Mouse (Mus musculus) cerebellum, adult 2 months (tissue): ENCODE data around the gene Elf5. TPM values are rescaled to one million over a fixed set of nuclear protein-coding genes. Genes with fewer than 3 reads are reported as not detected.

Source experiments
- DNase-seq, 2 experiments: peaks; one replicate each; pipeline ENCODE4 v3.0.0; 2021
- H3K27ac ChIP-seq: fragments of 200-500 bp; 2 replicates; pipeline ENCODE4 v1.5.1; 2012; ENCODE audit warnings: low read length, control low read depth, inconsistent platforms; ENCODE audit not compliant: insufficient read depth
- H3K27me3 ChIP-seq: fragments of 200-500 bp; 2 replicates; pipeline ENCODE4 v1.6.1; 2012; ENCODE audit warnings: inconsistent platforms, mild to moderate bottlenecking, low read length, moderate library complexity; ENCODE audit not compliant: control insufficient read depth, insufficient read depth
- H3K4me1 ChIP-seq: fragments of 200-500 bp; 2 replicates; pipeline ENCODE4 v1.6.1; 2011; ENCODE audit warnings: low read length; ENCODE audit not compliant: control insufficient read depth, insufficient read depth
- H3K4me3 ChIP-seq: fragments of 200-500 bp; replicated peaks from 2 replicates; pipeline ENCODE3; 2011; ENCODE audit warnings: mild to moderate bottlenecking, low read depth, low read length, control low read depth; ENCODE audit not compliant: insufficient read depth
- CTCF ChIP-seq: fragments of 200-500 bp; IDR thresholded peaks from 2 replicates; pipeline ENCODE4 v1.5.1; 2011; ENCODE audit warnings: low read depth, mild to moderate bottlenecking, control low read depth, low read length, moderate library complexity, borderline replicate concordance; ENCODE audit not compliant: insufficient read depth
- POLR2A ChIP-seq: fragments of 200-500 bp; IDR thresholded peaks from 2 replicates; pipeline ENCODE4 v1.6.1; 2011; ENCODE audit warnings: low read length, control low read depth, borderline replicate concordance; ENCODE audit not compliant: insufficient read depth
- WGBS: fragments of 180-500 bp; shearing (Covaris S2); methylation state at CpG from one replicate; pipeline ENCODE4 v1.1.7; 2018; 5-methylcytosine and 5-hydroxymethylcytosine counted together
- polyA plus RNA-seq: library from polyadenylated mRNA; depleted of rRNA; stranded (reverse); fragments of >200 nt; gene quantifications from 2 replicates; pipeline ENCODE4 v1.2.3, GENCODE M21; 2012

The Elf5 gene
- polyA plus RNA-seq, 1 experiment, result 0.92 TPM

- H3K4me3 ChIP-seq, result no peak overlapping the region
- DNase-seq, result no peak
- no peaks in the 10 kb centered on the region for H3K27me3 ChIP-seq
- no peaks in the 10 kb centered on the region for H3K4me1 ChIP-seq
- no peak overlapping the region for H3K27ac ChIP-seq
- no peak for TF ChIP-seq CTCF
- no peak for TF ChIP-seq POLR2A
- WGBS, result 73% methylated on average over 6 of the region's 6 CpGs
Observed at GRCm38 (mm10) chr2:103398110-103398509, 13.4 kb upstream of the Elf5 start.

DNA sequence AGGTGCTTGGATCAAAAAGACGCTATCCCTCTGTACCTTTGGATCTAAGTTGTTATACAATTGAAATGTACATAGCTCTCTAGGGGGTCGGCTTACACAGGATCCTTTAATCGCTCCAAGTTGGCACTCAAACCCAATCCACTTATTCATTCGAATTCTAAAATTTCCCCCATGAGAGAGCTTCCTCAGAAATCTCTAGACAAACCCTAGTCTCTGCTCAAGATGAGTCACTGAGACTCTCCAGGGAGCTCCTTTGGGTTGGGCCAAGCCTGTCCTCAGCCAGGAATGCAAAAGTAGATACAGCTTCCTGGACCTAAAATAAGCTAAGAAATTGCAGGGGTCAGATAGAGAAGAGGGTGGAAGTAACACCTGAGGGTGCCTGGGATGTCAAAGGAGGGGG lies 10.8 kb upstream of the Elf5 start:
- DNase-seq, result no peak
- H3K4me3 ChIP-seq, result no peak overlapping the region
- TF ChIP-seq POLR2A (no peak), CTCF (no peak)
- no peaks in the 10 kb centered on the region for H3K4me1 ChIP-seq
- no peak overlapping the region for H3K27ac ChIP-seq
- H3K27me3 ChIP-seq, result no peaks in the 10 kb centered on the region
- WGBS, result 40% methylated on average over 4 of the region's 4 CpGs

GRCm38 (mm10) chr2:103406239-103406638 lies 5.2 kb upstream of the Elf5 start:
- no peak for DNase-seq
- H3K27me3 ChIP-seq, result no peaks in the 10 kb centered on the region
- WGBS, result 56% methylated on average over 3 of the region's 3 CpGs
- H3K4me3 ChIP-seq, result no peak overlapping the region
- no peaks in the 10 kb centered on the region for H3K4me1 ChIP-seq
- TF ChIP-seq CTCF (no peak), POLR2A (no peak)
- H3K27ac ChIP-seq, result no peak overlapping the region

DNA sequence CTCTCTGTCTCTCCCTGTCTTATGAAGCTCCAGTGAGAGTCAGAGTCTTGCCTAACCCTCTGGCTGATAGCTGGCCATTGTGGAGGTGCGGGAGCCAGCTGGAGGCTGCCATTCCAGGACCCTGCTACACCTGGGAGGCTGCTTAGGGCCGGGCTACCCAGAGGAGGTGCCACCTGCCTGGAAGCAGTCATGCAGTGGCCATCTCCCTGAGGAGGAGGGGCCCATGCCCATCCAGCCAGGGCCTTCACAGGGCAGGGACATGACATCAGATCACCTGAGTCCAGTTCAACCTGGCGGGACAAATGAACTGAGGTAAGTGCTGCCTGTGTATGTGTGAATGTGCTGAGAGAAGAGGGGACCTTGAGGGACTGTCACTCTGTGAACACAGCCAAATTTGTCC lies 328 bp downstream of the Elf5 start:
- Histone ChIP-seq H3K4me3 (no peak overlapping the region), H3K27me3 (no peaks in the 10 kb centered on the region), H3K4me1 (no peaks in the 10 kb centered on the region), H3K27ac (no peak overlapping the region)
- no peak for DNase-seq
- 88% methylated on average over 3 of the region's 3 CpGs for WGBS
- TF ChIP-seq CTCF, result no peak
- no peak for TF ChIP-seq POLR2A

DNA sequence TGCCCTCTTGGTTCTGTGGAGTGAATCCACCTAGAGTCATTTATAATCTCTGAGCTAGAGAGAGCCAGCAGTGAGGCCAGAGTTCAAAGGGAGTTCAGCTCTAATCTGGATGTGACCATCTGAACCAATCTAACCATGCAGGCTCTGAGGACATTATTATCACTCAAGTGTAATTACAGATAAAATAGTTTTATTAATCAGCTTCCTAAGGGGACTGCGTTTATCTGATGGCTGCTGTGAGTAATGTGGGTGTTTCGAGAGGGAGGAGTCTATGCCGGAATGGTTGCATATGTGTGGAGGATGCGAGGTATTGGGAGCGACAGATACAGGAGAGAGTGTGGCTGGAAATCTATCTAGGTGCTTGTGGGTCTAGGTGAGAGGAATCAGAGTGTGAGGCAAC lies 1.9 kb downstream of the Elf5 start:
- DNase-seq, result no peak
- TF ChIP-seq POLR2A (no peak), CTCF (no peak)
- 91% methylated on average over 5 of the region's 5 CpGs for WGBS
- no peaks in the 10 kb centered on the region for H3K4me1 ChIP-seq
- no peak overlapping the region for H3K4me3 ChIP-seq
- no peak overlapping the region for H3K27ac ChIP-seq
- no peaks in the 10 kb centered on the region for H3K27me3 ChIP-seq

DNA sequence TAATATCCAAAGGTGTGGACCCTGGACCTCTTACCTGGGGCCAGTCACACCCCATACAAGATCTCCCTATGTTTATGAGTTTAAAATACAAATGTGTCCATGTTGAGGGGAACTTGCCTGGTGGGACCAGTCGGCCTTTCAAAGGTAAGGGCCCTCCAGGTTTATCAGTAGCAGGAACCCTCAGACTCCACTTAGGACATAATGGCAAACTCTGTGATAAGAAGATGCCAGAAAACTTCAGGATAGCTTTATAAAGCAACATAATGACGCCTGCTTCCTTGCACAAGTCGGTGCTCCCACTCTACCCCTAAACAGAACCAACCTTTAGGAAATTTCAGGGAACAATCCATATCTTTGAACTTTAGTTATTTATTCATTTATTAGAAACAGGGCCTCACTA lies 4.3 kb downstream of the Elf5 start:
- Histone ChIP-seq H3K27me3 (no peaks in the 10 kb centered on the region), H3K4me3 (no peak overlapping the region), H3K4me1 (no peaks in the 10 kb centered on the region), H3K27ac (no peak overlapping the region)
- TF ChIP-seq POLR2A, result no peak
- TF ChIP-seq CTCF, result no peak
- no peak for DNase-seq
- 90% methylated on average over 3 of the region's 3 CpGs for WGBS

DNA sequence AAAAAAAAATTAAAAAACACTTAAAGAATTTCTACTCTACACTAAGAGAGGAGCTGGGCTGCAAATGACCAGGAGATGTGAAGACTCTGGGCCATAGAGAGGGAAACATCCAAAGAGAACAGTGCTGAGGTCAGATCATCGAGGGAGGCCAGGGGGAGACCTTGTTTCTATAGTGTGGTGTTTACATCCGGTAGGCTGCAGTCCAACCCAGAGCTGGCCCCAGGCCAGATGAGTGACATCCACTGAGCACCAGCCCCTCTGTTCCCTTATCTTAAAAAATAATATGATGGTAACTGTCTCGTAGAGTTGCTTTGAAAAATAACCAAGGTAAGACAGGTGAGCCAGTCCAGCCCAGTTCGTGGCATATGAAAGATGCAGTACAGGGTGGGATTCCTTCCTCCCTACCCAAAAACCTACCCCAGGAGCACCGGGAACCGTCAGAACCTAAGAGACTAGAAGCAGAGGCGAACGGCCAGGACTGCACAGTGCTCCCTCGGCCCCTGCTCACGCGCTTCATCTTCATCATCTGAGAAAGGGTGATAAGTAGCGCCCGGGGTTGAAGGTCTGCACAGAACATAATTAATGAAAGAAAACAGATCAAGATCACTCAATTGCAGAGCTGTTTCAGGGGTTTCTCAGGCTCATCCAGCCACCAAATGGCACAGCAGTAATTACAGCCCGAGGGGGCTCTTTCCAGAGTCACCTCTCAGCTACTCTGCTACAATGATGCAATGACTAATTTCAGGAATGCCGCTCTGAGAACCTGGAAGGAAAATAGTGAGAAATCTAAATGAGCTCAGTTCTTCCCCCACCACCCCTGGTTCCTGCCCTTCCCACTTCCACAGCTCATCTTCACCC lies 9.4 kb downstream of the Elf5 start:
- WGBS, result 67% methylated on average over 15 of the region's 15 CpGs
- Histone ChIP-seq H3K4me3 (no peak overlapping the region), H3K27ac (no peak overlapping the region), H3K27me3 (no peaks in the 10 kb centered on the region), H3K4me1 (no peaks in the 10 kb centered on the region)
- no peak for DNase-seq
- TF ChIP-seq POLR2A (no peak), CTCF (no peak)

GRCm38 (mm10) chr2:103423884-103424283 lies 12.4 kb downstream of the Elf5 start:
- H3K4me3 ChIP-seq, result no peak overlapping the region
- no peaks in the 10 kb centered on the region for H3K27me3 ChIP-seq
- H3K27ac ChIP-seq, result no peak overlapping the region
- no peak for DNase-seq
- 75% methylated on average over 12 of the region's 12 CpGs for WGBS
- no peak for TF ChIP-seq POLR2A
- TF ChIP-seq CTCF, result no peak
- no peaks in the 10 kb centered on the region for H3K4me1 ChIP-seq
